Mouse (Mus musculus): ENCODE results near the gene Cybrd1. TPM values are rescaled to one million over a fixed set of nuclear protein-coding genes. Genes with fewer than 3 reads are reported as not detected.

Gene Cybrd1
- polyA plus RNA-seq, 1 experiment from 2014 or later = 7.8 TPM

DNA sequence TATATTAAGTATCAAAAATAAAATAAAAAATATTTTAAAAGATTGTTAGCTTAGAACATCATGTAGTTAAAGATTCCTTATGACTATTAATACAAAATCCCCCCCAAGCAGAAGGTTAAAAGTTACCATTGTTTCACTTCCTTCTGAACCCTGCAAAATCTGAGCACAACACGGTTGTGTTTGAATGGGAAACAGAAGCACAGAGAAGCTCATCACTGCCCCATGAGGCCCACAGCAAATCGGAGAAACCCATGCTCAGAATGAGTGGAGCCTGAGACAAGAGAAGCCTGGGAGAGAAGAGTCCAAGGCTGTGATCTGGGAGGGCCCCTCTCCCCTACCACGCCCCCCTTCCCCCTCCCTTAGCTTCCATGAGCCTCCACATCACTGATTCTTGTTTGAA lies 13.0 kb upstream of the Cybrd1 start:
- 77% methylated on average over 3 of the region's 3 CpGs for WGBS
- H3K4me3 ChIP-seq (replicated peaks) = no peak overlapping the region
- ATAC-seq (ENCODE audit: insufficient read depth, low FRiP score, low read depth) = no peak
- H3K4me2 ChIP-seq = no peak overlapping the region
- no peaks in the 10 kb centered on the region for H3K36me3 ChIP-seq
- H3K9ac ChIP-seq = no peak overlapping the region
- H3K4me1 ChIP-seq = no peaks in the 10 kb centered on the region
- H3K9me3 ChIP-seq = no peaks in the 10 kb centered on the region
- no peaks in the 10 kb centered on the region for H3K27me3 ChIP-seq (replicated peaks)
- no peak overlapping the region for H3K27ac ChIP-seq

DNA sequence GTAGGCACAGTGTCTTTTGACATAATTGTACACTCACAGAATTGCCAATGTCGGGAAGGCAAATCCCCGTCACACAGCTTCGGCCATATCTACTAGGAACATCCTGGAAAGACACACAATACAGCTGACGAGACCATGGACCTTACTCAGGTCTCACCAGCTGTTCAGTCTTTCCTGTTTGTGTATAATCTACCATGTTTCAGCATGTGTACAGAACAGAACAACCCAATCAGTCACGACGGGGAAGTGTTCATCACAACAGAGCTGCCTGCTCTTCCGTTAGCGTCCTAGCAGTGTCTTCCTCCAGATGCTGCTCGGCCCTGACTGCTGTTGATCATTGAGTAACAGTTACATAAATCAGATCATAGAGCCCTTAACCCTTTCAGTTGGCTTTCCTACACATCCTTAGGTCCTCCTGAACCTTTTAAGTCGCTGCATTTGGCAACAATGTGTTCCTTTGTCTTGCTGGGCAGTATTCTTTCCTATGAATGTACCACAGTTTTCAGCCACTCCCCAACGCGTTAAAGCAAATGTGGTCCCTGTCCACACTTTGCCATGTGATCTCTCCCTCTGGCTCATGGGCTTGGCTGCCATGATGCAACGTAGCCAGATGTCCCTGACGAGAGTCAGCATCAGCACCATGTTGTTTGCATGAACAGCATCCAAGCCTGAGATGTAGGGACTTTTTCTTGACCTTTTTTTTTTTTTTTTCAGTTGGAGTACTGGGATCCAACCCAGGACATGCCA lies 12.1 kb upstream of the Cybrd1 start:
- ATAC-seq (ENCODE audit: insufficient read depth, low FRiP score, low read depth) = no peak
- Histone ChIP-seq H3K4me3 (replicated peaks) (no peak overlapping the region), H3K9me3 (no peaks in the 10 kb centered on the region), H3K4me2 (no peak overlapping the region), H3K4me1 (no peaks in the 10 kb centered on the region), H3K36me3 (no peaks in the 10 kb centered on the region), H3K9ac (no peak overlapping the region), H3K27ac (no peak overlapping the region), H3K27me3 (replicated peaks) (no peaks in the 10 kb centered on the region)
- WGBS = 64% methylated on average over 14 of the region's 14 CpGs

DNA sequence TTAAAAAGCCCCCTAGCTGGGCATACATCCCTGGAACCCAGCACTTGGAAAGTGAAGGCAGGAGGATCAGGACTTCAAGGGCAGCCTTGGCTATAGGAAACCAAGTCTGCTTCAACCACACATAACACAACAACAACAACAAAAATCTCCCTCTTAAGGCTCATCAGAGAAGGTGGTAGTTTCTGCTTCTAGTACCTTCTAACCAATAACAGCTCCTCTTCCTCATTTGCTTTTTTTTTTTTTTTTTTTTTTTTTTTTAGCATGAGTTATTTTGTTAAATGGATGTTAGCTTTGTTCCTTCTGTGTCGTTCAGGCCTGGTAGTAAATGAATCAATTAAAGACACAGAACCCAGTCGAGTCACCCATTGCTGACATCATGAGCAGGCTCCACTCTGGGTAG lies 10.5 kb upstream of the Cybrd1 start:
- WGBS = 66% methylated on average over 2 of the region's 2 CpGs
- no peak for ATAC-seq (ENCODE audit: insufficient read depth, low FRiP score, low read depth)
- Histone ChIP-seq H3K27me3 (replicated peaks) (no peaks in the 10 kb centered on the region), H3K9me3 (no peaks in the 10 kb centered on the region), H3K27ac (no peak overlapping the region), H3K4me1 (no peaks in the 10 kb centered on the region), H3K9ac (no peak overlapping the region), H3K4me3 (replicated peaks) (no peak overlapping the region), H3K36me3 (no peaks in the 10 kb centered on the region), H3K4me2 (no peak overlapping the region)

DNA sequence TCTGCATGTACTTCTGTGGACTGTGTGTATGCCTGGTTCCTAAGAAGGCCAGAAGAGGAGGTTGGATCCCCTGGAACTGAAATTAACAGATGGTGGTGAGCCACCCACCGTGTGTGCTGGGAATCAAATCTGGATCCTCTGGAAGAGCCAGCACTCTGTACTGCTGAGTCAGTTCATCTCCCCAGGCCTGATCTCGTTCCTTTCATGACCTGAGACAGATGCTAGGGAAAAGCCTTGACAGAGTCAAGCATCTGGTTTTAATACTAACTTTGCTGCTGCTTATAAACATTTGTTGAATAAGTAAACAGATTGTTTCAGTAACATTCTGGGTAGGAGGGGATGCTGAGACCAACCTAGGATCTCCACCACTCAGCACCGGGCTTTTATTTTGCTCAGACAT lies 9.2 kb upstream of the Cybrd1 start:
- 57% methylated on average over 3 of the region's 3 CpGs for WGBS
- H3K27ac ChIP-seq = no peak overlapping the region
- no peak overlapping the region for H3K9ac ChIP-seq
- no peak overlapping the region for H3K4me3 ChIP-seq (replicated peaks)
- no peaks in the 10 kb centered on the region for H3K36me3 ChIP-seq
- no peak for ATAC-seq (ENCODE audit: insufficient read depth, low FRiP score, low read depth)
- no peak overlapping the region for H3K4me2 ChIP-seq
- H3K27me3 ChIP-seq (replicated peaks) = no peaks in the 10 kb centered on the region
- no peaks in the 10 kb centered on the region for H3K4me1 ChIP-seq
- no peaks in the 10 kb centered on the region for H3K9me3 ChIP-seq

DNA sequence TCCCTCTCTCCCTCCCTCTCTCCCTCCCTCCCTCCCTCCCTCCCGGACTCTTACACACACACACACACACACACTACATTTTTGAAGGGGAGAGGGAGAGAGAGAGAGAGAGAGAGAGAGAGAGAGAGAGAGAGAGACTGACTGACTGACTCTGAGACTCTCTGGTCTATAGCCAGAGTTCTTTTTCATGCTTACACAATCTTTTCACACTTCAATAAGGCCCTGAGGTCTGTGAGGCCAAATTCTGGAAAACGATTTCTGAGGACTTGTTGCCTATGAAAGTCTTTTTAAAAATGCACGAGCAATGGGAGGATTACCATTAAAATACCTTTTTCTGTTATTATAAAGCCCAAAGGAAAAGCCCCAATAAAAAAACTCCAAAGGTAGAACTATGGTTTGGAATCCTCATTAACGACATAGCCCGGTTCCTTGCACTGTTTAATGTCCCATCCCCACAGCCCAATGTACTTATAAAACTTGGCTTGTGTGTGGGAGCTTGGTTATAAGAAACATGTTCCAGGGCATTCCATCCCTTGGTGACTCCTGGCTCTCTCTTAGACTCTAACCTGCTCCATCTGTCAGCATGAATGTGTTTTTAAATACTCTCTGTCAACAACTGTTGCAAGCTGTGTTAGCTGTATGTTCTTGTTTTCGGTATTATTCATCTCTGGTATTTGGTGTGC lies 4.1 kb upstream of the Cybrd1 start:
- WGBS = 74% methylated on average over 5 of the region's 6 CpGs
- no peaks in the 10 kb centered on the region for H3K27me3 ChIP-seq (replicated peaks)
- H3K27ac ChIP-seq = no peak overlapping the region
- no peaks in the 10 kb centered on the region for H3K36me3 ChIP-seq
- no peaks in the 10 kb centered on the region for H3K9me3 ChIP-seq
- H3K4me3 ChIP-seq (replicated peaks) = no peak overlapping the region
- H3K4me2 ChIP-seq = no peak overlapping the region
- no peak overlapping the region for H3K9ac ChIP-seq
- no peaks in the 10 kb centered on the region for H3K4me1 ChIP-seq
- no peak for ATAC-seq (ENCODE audit: insufficient read depth, low FRiP score, low read depth)

DNA sequence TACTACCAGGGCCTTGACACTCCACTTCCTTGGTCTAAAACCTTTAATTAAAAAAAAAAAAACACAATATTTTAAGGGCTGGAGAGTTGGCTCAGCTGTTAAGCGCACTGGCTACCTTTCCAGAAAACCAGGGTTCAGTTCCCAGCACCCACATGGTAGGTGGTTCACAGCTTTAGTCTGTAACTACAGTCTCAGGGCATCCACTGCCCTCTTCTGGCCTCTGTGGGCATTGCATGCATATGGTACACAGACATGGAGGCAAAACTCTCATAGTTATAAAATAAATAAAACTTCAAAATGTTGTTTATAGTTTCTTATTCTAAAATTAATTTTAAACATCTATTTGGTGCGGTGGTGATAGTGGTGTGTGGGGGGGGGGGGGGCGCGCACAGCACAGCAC lies 1.6 kb upstream of the Cybrd1 start:
- Histone ChIP-seq H3K27me3 (replicated peaks) (no peaks in the 10 kb centered on the region), H3K9ac (no peak overlapping the region), H3K36me3 (no peaks in the 10 kb centered on the region), H3K4me2 (no peak overlapping the region), H3K4me1 (no peaks in the 10 kb centered on the region), H3K9me3 (no peaks in the 10 kb centered on the region), H3K27ac (no peak overlapping the region), H3K4me3 (replicated peaks) (no peak overlapping the region)
- 88% methylated on average over 4 of the region's 4 CpGs for WGBS
- no peak for ATAC-seq (ENCODE audit: insufficient read depth, low FRiP score, low read depth)

DNA sequence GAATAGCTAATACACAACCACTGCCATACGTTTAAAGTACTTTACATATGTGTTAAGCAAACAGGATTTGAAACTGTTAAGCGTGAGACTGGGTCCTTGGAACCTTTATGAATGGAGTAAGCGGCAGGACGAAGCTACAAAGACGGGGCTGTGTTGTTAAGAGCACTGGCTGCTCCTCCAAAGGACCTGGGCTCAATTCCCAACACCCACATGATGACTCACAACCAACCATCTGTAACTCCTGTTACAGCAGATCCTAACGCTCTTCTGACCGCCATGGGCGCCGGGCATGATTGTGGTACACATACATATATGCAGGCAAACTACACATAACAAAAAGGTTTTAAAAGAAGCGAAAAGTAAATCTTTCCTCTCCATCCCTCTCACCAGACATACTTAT lies 3.1 kb downstream of the Cybrd1 start:
- Histone ChIP-seq H3K4me2 (no peak overlapping the region), H3K27ac (no peak overlapping the region), H3K27me3 (replicated peaks) (no peaks in the 10 kb centered on the region), H3K4me3 (replicated peaks) (no peak overlapping the region), H3K9me3 (no peaks in the 10 kb centered on the region), H3K36me3 (no peaks in the 10 kb centered on the region), H3K9ac (no peak overlapping the region), H3K4me1 (0 out of 2 replicates have a peak, but pooled peaks cover 4% of the 10 kb centered on the region)
- 86% methylated on average over 10 of the region's 10 CpGs for WGBS
- no peak for ATAC-seq (ENCODE audit: insufficient read depth, low FRiP score, low read depth)

DNA sequence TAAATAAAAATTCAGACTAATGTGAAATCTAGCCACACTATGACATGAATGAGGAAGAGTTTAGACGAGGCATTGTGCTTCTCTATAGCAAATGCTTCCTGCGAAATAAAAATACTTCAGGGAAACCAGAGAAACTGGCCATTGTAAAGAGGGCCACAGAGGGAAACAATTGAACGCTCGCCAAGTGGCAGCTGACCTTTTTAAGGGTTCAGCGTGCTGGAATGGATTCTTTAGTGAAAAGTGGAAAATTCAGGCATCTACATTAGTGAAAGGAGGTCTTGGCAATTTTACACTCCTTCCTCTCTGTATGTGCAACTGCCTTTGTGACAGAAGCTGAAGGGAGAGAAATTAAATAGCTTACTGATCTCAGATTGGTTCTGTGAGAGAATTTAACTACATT lies 3.7 kb downstream of the Cybrd1 start:
- 45% methylated on average over 5 of the region's 5 CpGs for WGBS
- H3K4me2 ChIP-seq = no peak overlapping the region
- no peaks in the 10 kb centered on the region for H3K36me3 ChIP-seq
- no peak overlapping the region for H3K27ac ChIP-seq
- ATAC-seq (ENCODE audit: insufficient read depth, low FRiP score, low read depth) = no peak
- no peaks in the 10 kb centered on the region for H3K9me3 ChIP-seq
- H3K27me3 ChIP-seq (replicated peaks) = no peaks in the 10 kb centered on the region
- no peak overlapping the region for H3K9ac ChIP-seq
- H3K4me3 ChIP-seq (replicated peaks) = no peak overlapping the region
- 0 out of 2 replicates have a peak, but pooled peaks cover 4% of the 10 kb centered on the region for H3K4me1 ChIP-seq

DNA sequence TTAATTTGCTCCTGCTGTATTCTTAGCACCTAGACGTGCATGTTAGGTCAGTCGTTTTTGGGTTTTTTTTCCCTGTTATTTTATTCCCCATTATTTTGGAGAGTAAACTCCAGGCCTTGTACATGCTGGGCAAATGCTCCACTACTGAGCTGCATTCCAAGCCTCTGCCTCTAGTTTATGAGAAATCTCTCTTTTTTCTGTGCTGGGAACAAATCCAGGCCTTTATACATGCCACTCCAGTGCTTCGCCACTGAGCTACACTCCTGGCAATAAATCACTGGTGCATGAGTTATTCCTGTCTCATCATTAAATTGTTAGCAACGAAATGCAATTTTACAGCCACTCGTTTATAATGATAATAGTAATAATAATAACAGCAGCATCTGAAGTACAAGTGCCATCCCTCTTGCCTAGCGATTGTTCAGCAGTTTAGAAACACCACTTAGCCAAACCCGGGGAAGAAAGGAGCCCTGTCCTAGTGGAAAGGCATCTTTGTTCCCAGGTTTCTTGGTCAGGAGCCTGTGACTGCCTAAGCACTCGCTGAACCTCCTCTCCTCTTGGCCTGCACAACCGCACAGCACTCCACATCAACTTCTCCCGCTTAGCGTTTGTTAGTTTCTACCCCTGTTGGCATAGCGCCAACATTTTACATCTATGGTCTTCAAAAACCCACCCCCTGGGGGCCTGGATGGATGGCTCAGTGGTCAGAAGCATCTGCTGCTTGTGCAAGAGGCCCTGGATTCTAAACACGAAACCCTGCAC lies 4.7 kb downstream of the Cybrd1 start:
- Histone ChIP-seq H3K27ac (no peak overlapping the region), H3K36me3 (no peaks in the 10 kb centered on the region), H3K9me3 (no peaks in the 10 kb centered on the region), H3K27me3 (replicated peaks) (no peaks in the 10 kb centered on the region), H3K4me2 (no peak overlapping the region), H3K4me3 (replicated peaks) (no peak overlapping the region), H3K4me1 (0 out of 2 replicates have a peak, but pooled peaks cover 4% of the 10 kb centered on the region), H3K9ac (no peak overlapping the region)
- no peak for ATAC-seq (ENCODE audit: insufficient read depth, low FRiP score, low read depth)
- WGBS = 64% methylated on average over 13 of the region's 13 CpGs

DNA sequence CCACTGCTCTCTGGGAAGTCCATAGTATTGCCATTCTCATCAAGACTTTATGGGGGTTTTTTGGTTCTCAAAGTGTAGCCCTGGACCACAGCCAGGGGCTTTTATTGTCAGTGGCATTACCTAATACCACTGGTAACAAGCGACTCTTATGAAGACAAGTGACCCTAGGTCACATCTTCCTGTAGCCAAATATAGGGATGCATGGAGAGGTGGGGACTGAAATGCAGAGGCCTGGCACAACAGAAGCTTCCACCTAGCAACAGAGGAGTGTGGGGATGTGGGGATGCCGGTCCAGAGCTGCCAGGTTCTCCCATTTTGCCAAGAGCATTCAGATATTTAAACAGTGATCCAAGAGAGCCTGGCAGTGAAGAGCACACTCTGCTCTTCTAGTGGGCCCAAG lies 5.9 kb downstream of the Cybrd1 start:
- Histone ChIP-seq H3K27ac (no peak overlapping the region), H3K36me3 (no peaks in the 10 kb centered on the region), H3K9me3 (no peaks in the 10 kb centered on the region), H3K4me3 (replicated peaks) (no peak overlapping the region), H3K4me1 (0 out of 2 replicates have a peak, but pooled peaks cover 4% of the 10 kb centered on the region), H3K4me2 (no peak overlapping the region), H3K9ac (no peak overlapping the region), H3K27me3 (replicated peaks) (no peaks in the 10 kb centered on the region)
- no peak for ATAC-seq (ENCODE audit: insufficient read depth, low FRiP score, low read depth)
- WGBS = 60% methylated on average over 2 of the region's 2 CpGs

DNA sequence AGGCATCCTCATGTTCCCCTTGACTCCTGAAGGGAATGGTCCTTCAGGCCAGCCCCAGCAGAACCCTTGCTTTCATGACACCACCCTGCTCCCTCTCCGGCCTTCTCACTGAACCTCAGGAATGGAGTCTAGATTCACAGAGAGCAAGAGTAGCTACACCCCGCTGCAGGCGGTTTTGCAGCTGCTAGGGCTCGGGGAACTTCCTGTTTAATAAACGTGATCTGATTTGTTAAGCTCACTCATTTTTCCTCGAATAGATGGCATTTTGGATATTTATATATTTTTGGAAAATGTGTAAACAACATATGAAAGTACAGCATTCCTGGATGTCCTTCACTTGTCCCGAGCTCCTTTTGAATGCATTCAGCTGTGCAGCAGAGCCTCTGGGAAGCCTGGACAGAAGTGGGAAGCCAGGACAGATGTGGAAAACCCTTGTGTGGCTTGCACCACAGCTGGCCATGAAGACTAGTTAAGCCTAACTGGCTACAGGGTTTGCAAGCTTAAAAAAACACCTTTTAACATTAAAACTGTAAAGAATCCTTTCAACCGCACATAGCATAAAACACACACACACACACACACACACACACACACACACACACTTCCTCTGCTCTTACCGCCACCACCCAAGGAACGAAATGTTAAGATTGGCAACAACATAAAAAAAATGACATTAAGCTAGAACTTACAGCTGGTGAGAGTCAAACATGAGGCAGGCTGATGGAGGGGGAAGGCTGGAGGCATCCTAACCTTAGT lies 10.2 kb downstream of the Cybrd1 start:
- Histone ChIP-seq H3K27ac (peak overlapping the region; percentile 48), H3K36me3 (no peaks in the 10 kb centered on the region), H3K4me1 (no peaks in the 10 kb centered on the region), H3K4me2 (no peak overlapping the region), H3K4me3 (replicated peaks) (no peak overlapping the region), H3K9ac (no peak overlapping the region), H3K27me3 (replicated peaks) (no peaks in the 10 kb centered on the region), H3K9me3 (no peaks in the 10 kb centered on the region)
- no peak for ATAC-seq (ENCODE audit: insufficient read depth, low FRiP score, low read depth)
- 42% methylated on average over 10 of the region's 10 CpGs for WGBS
